Mouse (Mus musculus) cerebellum, postnatal 36 days (tissue): ENCODE results near the gene Plekhh2.

ENCODE experiments used
- DNase-seq, 2 experiments: peaks; one replicate each; pipeline ENCODE4 v3.0.0; 2021 to 2022; ENCODE audit warnings: mixed read lengths in 2 of 2

The Plekhh2 gene

DNA sequence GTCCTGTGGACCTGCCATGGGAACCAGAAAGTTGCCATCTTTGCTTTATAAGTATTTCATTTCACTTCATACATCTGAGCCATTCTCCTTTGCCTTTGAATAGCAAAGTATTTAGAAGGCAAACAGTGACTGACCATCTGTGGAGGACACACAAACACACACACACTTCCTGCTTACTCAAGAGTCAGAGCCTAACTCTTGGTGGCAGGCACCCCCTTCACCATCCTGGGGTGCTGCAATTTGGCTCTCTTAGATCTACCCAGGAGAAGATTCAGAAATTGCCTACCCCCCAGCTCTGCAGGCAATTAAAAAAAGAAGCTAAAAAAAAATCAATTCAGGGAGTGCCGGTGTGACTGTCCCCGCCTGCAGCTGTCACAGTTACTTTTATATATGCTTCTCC is 134.8 kb downstream of the Plekhh2 start:
- DNase-seq, result no peak

DNA sequence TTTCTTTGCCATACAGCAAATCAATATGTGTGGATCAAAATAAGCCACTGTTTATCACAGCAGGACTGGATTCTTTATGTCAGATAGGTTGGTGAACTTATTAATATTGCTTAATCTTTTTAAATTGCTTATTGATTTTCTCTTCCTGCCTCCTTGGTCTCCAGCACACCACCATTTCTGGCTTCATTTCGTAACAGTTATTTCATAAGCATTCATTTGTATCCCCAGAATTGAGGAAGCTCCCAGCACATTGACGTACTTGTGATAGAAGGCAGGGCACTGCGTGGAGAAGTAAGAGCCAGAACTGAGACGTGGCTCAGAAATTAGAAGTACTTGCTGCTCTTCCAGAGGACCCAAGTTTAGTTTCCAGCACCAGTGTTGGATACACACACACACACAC is 135.9 kb downstream of the Plekhh2 start:
- no peak for DNase-seq

DNA sequence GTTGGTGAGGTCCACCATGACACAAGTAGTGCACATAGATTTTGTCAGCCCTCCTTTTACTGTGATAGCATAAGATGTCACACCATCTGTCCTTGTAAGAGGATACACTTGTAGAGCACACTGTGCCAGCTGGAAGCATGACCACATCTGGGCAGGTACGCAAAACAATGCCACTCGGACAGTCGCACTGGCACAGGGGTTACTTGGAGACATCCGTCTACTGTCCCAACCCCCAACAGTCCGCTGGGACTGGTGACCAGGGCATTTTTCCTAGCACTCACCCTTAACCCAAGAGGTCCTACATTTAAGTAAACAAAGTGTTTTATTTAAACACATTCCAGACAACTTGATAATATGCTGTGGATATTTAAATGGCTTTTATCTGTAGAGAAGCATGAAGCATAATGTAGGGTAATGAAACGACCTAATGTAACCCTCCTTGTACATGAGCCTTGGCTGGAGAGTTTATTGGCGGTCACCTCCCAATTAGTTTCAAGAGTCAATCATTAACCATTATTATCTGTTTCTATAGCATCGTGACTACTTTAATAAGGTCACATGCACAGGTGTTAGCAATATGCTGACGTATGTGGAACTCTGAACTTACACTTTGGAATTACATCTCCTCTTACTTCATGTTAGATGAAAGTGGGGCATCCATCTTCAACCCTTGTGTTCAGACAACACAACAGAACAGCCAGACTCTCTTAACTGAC is 138.8 kb downstream of the Plekhh2 start:
- no peak for DNase-seq

DNA sequence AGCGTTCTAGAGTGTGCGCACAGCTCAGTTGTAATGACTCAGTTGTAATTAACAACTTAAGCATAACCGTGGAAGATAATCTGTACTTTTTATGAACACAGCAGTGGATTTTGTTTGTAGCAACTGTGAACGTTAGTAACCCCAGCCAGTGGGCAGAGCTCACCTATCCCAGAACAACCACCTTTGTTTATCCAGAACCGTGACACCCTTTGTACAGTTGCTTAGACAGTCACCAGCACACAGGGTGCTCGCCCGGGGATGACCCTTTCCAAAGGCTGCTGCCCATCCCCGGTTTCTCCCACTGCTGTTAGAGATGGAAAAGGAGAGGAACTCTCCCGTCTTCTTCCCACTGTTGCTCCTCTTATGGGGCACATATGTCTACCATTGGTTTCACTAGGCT is 141.8 kb downstream of the Plekhh2 start:
- DNase-seq, result no peak

DNA sequence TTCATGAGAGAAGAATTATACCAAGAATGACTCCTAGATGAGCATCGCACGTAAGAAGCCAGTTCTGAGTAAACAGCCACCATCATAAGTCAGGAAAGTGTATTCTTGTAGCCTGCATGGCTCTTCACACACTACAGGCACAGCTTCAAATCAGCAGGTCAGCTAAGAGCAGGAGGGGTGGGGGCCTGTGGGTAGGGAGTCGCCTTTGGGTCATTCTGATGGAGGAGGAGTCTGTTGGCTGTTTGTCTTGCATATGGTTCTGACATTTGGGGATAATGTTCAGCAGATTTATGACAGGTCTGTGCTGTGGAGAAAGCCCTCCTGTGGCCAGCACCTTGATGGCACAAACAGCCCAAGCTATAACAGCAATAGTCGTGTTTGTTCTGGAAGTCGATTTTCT is 144.5 kb downstream of the Plekhh2 start:
- no peak for DNase-seq

DNA sequence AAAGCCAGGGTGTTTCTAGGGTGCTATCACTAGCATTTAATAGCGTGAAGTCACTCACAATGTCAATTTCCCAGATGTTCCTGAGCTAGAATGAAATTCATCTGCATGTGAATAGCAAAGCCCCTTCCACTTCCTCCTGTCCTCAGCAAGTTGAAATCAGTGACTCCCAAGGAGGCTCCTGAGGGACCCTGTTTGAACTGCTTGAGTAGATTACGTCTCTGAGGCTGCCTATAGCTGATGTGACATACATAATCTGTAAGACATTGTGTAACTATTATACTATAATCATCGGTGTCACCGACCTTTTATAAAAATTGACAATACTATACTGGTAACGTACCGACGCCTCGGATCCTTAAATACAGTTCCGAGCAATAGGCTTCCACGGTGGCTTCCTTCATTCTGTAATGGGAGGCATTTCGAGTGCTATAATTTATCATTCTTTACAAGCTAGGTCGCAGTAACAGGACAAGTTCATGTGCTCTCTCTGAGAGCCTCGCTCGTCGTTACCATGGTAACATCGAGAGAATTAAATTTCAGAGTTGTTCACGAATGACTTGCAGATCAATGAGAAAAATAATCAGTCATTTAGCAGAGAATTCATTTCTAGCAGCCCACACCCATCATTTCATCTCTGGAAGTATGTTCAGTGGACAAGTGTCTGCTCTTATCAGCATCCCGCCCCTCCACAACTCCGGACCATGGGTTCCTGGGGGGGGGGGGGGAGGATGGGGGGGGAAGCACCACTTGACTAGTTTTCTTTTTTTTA is 145.1 kb downstream of the Plekhh2 start:
- no peak for DNase-seq

DNA sequence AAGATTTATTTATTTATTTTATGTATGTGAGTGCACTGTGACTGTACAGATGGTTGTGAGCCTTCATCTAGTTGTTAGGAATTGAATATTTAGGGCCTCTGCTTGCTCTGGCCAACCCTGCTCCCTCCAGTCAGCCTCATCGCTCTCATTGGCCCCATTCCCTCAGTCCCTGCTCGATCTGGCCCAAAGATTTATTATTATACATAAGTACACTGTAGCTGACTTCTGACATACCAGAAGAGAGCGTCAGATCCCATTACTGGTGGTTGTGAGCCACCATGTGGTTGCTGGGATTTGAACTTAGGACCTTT is 145.7 kb downstream of the Plekhh2 start:
- no peak for DNase-seq

DNA sequence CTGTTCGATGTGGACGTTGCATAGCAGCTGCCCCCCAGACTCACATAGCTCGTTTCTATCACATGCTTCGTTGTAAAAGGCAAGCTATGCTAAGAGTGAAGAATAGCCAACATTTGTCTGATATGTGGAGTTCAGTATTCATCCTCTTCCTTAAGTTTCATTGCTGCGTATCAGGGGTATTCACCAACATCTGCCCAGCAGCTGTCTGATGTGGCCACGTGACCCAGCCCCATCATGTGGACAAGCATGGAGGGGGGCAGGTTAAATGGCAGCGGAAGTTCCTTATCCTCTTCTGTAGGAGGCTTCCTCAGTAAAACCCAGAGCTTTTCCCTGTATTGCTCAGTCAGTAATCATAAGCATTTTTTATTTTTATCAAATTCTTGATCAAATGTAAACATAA is 146.1 kb downstream of the Plekhh2 start:
- no peak for DNase-seq

DNA sequence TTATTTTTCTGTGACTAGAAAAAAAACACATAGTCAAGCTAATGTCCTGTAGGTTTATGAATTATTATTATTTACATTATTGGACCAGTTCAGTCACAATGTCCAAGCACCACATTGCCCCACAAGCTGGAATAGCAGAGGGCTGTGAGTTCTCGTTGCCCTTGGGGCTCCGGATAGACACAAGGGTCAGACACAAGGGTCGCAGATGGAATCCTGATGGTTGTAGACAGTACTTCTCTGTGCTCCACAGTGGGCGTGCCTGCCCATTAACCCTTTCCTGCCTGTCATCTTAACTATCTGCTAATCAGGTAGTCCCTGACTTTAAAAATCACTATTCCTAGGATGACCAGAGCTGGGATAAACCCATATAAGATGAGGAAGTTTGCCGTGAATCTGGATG is 146.5 kb downstream of the Plekhh2 start:
- DNase-seq, result no peak

DNA sequence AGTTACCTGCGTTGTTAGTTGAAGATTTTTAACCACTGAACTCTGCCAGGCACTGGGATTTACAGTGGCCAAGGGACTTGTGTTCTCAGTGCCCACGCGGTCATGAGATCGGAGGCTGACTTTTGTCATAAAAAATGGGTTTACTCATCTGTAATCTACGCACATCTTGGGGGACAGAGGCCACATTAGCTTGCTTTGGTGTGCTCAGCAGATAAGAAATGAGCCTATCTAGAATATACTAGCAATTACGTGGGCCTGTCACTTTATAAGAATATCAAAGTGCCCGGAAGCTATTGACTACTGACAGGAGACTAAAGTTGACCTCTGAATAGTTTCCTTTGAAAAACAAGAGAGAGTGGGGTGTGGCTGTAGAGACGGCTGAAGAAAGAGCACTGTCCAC is 147.3 kb downstream of the Plekhh2 start:
- no peak for DNase-seq

DNA sequence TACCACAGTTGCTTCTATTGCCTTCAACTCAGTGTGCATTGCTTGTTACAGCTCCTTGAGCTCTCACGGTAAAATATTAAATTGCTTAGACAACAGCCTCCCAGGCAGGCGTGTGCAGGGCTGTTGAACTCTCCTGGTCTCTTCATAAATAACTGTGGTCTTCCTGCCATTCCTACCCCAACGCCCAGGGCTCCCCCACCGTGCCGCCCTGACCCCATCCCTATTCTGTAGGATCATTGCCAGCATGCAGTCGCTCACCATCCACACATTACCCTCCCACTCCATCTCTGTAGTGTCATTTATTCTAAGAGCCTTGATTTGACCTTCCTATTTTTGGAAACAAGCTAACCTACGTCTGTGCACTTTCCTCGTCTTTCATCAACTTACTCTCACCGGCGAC is 153.4 kb downstream of the Plekhh2 start:
- DNase-seq, result no peak

DNA sequence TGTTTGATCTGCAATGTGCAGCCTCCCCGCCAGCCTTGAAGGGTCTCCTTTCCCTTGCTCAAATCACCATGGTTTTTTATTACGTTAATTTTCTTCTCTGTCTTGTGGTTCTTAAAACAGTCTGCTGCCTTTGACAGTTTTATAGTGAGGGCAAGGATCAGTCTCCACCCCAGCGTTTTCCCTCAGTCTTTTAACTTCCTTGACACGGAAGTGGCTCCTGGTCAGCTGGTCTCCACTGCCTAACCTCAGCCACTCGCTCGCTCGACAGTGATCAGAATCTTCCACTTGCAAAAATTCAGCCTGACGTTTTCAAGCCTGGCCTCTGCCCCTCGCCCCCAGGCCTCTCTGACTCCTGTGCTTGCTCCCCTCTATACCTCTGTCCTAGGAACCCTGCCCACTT is 154.0 kb downstream of the Plekhh2 start:
- DNase-seq, result no peak

DNA sequence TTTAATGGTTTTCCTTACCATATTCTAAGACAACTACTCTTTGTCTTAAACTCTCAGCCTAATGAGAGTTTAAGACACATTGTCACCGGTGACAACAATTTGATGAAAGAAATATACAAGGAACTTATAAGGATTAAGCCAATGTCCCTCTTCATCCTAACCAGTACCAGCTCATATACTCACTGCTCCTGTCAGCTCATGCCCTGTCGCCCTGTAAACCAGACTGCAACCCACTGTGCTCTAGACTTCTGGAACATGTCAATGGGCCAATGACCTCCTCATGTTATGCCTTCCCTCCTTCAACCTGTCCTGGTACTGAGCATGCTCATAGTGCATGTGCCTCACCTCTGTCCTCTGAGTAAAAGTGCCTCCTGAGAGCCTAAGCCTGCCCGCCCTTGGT is 156.2 kb downstream of the Plekhh2 start:
- no peak for DNase-seq
